Mouse (Mus musculus): ENCODE measurements around the gene B4galnt1. TPM values are rescaled to one million over a fixed set of nuclear protein-coding genes. Genes with fewer than 3 reads are reported as not detected.
"Not testable (repeated sequence)": the region's sequence is repeated elsewhere in the genome, so short reads cannot be mapped to it uniquely, and the experiment has no call there.

The B4galnt1 gene
- polyA plus RNA-seq, 1 experiment = 6.2 TPM

DNA sequence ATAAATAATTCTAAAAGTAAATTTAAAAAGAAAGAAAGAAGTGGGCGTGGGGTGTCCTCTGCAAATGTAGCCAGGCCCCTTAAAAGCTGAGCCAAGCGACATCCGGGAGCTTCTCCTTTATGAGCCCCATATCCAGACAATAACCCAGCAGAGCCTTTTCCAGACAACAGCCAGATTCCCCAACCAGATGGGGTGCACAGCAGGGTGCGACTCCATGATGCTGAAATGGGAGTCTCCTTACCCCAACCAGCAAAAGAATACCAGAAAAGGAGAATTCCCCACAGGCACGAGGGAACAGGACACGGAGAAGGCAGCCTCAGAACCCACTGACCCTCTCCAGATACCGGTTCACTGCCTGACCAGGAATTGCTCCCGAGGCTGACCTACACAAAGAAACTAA, 21.8 kb upstream of the B4galnt1 start:
- no peak for DNase-seq (ENCODE audit: low spot score)

DNA sequence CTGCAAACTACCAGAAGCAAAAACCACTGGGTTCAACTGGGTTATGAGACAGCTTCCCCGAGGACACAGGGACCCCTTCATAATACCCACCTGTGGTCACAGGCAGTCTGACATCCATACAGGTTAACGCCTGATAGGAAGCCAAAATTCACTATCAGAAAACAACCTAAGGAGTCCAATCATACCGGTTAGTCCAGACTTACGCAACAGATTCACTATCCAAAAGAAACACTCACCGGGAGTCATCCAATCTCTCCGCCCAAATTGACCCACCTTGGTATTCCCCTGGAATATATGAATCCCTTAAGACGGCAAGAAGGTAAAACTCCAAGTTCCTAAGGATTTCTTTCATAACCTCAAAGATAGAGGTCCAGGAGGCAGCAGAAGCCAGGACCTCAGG, 20.5 kb upstream of the B4galnt1 start:
- DNase-seq (ENCODE audit: low spot score) = no peak

DNA sequence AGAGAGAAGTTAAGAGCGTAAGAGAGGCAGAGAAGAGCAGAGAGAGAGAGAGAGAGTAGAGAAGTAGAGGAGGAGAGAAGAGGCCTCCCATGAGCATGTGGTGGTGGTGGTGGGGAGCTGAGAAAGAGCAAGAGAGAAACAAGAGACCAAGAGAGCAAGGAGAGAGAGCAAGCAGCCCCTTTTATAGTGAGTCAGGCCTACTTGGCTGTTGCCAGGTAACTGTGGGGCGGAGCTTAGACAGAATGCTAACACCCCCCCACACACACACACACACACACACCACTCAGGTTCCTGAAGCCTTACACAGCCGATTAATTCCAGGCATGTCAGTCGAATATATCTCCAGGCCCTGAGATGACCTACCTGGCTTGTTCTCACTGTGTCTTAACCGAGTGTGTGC, 19.7 kb upstream of the B4galnt1 start:
- no peak for DNase-seq (ENCODE audit: low spot score)

DNA sequence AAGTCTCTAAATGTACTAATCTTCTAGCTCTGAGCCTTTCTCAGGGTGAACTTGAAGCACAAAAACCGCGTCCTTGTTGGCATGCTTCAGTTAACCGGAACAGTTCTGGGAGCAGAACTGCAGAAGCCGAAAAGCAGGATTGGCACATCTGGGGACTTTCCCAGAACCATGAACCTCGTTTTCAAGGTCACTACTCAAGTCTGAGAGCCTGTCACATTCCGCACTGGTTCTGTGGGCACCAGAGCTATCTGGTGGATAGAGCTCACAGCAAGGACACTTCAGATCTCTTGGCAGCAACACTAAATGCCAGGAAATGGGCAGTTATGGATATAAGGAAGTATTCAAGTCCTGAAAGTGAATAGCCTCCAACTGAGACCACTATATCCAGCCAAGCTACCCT, 17.9 kb upstream of the B4galnt1 start:
- no peak for DNase-seq (ENCODE audit: low spot score)

DNA sequence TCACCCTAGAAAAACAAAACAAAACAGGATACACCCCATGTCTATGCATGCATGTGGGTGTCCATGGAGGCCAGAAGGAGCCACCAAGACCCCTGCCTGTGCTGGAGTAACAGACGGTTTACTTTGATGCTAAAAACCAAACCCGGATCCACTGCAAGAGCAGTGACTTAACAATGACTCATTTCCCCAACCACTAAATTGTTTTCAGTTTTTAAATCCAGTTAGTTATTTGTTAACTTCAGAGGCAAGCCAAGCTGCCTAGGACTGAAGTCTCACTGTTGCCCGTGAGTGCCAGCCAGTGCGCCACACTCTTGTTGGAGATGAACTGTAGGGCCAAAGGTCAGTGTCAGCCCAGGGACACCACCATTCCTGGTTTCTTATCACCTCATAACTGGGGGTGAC, 14.6 kb upstream of the B4galnt1 start:
- DNase-seq (ENCODE audit: low spot score) = no peak

DNA sequence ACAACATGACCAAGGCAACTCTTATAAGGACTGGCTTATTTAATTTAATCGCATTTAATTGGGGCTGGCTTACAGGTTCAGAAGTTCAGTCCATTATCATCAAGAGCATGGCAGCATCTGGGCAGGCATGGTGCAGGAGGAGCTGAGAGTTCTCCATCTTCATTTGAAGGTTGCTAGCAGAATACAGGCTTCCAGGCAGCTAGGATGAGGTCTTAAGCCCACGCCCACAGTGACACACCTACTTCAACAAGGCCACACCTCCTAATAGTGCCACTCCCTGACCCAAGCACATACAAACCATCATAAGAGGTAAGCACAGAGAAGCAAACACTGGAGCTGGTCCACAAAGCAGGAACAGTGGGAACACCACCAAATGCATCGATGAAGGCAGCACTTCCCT, 13.8 kb upstream of the B4galnt1 start:
- DNase-seq (ENCODE audit: low spot score) = not testable (repeated sequence)

DNA sequence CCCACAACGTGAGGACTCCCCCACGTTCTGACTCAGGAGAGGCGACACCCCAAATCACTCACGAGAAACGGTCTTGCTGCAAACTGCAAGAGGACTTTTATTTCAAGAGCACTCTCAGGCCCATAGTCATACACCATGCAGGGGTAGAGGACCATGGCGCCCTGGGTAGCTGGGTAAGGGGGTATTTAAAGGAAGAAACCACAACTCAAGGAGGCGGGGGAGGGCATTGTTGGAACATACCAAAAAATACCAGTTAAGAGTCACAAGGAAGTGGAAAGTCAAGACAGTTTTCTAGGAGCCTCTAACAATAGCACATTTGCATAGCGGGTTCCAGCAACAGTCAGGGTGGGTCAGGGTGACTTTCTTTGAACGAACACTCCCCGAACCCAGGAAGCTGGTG, 12.5 kb upstream of the B4galnt1 start:
- DNase-seq (ENCODE audit: low spot score) = not testable (repeated sequence)

DNA sequence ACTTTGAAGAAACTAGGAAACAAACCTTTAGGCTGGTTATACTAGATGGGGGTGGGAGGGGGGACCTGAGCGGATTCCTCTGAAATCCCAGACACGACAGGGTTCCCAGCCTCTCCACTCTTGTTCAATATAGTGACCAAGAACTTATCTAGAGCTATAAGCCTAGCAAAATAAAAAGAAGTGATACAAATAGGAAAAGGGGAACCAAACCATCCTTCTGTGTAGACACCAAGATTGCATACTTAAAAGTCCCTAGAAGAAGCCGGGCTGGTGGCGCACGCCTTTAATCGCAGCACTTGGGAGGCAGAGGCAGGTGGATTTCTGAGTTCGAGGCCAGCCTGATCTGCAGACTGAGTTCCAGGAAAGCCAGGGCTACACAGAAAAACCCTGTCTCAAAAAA, 11.7 kb upstream of the B4galnt1 start:
- DNase-seq (ENCODE audit: low spot score) = no peak

DNA sequence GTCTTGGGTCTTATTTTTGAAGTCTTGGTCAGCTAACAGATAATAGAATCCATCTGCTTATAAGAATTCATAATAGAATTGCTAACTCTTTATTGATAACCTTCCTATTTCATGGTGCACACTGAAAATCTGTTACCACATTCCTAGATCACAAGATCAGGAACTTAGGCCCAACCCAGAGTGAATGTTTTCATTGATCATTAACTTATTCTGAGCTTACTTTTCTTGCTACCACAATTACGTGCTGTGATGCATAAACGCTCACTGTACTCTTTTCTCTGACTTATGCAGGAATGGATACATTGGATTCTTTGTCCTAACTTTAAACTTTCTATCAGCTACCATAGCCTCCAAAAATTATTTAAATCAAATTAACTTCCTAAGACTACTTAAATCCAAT, 10.8 kb upstream of the B4galnt1 start:
- no peak for DNase-seq (ENCODE audit: low spot score)

DNA sequence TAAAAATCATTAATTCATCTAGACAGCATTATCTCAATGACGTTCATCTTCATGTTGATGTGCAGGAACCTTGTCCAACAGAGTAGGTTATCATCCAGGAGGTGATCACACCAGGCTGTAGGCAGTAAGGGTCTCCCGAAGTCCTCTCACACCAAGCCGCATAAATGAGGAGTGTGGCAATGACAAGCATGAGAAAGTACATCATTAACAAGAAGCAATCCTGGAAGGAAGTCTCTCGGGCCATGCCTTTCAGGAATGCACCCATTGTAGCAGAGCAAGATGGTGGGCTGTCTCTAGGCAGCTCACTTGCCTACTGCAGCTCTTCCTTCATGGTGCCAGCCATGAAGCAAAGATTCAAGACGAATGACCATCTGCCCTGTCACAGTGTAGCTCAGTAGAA, 10.4 kb upstream of the B4galnt1 start:
- DNase-seq (ENCODE audit: low spot score) = no peak

DNA sequence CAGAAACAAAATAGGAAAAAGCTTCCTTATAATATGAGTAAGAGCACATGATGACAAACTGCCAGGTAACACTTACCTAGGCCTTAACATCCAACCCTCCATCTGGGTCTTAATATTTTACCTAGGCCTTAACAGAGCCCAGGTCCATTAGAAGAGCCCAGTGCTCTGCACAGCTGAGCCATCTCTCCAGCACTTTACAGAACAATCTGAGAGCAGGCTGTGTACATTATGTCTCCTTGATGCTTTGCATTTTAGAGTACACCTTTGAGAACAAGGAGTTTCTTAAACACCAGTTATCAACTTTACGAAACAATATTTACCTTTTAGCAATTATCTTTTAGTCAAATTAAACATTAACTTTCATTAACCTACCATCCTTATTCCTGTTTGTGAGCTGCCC, 8.9 kb upstream of the B4galnt1 start:
- DNase-seq (ENCODE audit: low spot score) = no peak

DNA sequence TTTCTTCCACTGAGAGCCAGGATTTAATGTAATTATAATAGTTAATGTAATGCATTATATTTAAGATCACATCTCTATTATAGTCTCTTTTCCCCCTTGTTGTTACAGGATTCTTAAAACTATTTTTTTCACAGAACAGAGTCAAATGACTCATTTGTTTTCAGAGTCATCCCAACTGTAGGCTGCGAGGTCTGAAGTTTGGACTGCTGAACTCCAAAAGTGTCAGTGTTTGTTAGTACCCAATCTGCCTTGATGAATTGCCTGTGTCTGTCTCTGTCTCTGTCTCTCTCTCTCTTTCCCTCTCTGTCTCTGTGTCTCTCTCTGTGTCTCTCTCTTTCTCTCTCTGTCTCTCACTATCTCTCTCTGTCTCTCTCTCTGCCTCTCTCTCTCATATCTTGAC, 8.5 kb upstream of the B4galnt1 start:
- DNase-seq (ENCODE audit: low spot score) = no peak

DNA sequence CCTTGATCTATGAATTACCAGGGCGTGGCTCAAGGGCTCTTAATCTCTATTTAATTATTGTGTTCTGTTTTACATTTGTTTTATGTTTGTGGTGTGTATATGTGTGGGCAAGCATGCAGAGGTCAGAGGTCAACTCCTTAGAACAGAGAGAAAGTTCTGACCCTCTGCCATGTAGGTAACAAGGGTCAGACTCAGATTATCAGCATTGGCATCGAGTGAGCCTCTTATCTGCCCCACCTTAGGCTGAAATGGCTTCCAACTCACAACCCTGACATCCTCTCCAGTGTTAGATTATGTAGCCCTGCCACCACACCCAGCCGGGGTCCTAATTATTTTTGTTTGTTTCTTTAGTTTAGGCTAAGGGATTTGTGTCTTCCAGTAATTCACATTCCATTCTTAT, 6.6 kb upstream of the B4galnt1 start:
- DNase-seq (ENCODE audit: low spot score) = no peak

DNA sequence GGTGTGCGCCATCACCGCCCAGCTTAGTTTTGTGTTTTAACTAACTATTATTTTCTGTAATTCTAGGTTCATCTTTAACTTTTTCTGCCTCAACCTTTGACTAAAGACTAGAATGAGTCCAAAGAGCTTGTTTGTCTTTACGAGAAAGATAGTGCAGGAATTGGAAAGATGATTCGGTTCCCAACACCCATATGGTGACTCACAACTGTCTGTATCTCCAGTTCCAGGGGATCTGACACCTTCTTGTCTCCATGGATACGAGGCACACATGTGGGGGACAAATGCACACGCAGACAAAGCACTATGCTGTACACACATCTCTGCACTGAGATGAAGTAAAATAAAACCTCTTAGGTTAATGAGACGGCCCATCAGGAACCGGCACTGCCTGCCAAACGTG, 4.9 kb upstream of the B4galnt1 start:
- no peak for DNase-seq (ENCODE audit: low spot score)

DNA sequence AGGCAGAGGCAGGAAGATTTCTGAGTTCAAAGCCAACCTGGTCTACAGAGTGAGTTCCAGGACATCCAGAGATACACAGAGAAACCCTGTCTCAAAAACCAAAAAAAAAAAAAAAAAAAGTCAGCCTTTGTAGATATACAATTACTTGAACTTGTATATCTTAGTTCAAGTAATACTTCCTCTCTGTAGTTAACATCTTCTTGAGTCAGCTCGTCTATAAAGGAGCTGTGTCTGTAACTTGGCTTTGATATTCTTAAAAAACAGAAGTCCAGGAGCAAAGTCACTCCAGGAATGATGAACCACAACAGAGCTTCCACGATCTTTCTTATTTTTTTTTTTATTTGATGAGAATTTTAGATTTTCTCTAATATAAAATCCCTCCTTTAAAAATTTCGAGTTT, 4.3 kb upstream of the B4galnt1 start:
- DNase-seq (ENCODE audit: low spot score) = no peak

DNA sequence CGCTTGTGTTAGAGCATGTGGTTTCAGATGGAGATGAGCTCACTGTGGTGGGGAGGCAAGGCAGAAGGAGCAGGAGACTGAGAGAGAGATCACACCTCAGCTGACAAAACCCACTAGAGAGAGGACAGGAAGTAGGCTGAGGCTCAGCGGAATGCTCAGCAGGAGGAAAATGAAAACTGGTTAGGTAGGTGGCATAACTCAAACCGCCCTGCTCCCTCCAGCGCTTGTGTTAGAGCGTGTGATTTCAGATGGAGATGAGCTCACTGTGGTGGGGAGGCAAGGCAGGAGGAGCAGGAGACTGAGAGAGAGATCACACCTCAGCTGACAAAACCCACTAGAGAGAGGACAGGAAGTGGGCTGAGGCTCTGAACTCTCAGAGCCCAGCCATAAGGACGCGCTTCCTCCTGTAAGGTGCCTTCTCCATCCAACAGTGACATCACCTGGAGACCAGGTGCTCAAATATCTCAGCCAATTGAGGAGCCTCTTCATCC, 2.2 kb upstream of the B4galnt1 start:
- not testable (repeated sequence) for DNase-seq (ENCODE audit: low spot score)

DNA sequence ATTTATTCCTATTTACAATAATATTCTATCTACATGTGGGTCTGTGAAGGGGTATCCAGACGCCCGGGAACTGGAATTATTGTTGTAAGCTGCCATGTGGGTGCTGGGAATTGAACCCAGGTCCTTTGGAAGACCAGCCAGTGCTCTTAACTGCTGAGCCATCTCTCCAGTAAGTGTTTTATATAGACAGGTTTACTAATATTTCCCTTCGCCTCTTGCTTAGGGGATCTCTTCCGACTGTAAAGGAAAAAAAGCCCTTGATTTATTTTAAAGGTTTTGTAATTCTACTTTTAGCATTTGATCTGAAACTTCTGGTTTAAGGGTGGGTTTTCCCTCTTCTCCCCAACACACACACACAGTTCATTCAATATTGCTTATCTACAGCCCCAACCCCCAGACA, 835 bp upstream of the B4galnt1 start:
- no peak for DNase-seq (ENCODE audit: low spot score)

DNA sequence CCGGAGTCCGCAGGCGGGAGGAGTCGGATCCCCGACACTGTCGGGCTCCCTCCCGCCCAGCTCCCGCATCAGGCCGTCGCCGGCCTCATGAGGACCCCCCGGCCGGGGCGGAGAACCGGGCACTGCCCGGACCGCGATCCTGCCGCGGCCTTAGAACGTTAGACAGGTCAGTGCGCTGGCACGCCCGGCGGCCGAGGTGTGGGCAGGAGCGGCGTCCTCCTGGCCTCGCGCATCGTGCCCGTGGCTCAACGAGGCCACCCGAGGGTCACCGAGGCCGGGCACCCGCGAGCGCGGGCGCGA, 279 bp downstream of the B4galnt1 start:
- DNase-seq (ENCODE audit: low spot score) = no peak

DNA sequence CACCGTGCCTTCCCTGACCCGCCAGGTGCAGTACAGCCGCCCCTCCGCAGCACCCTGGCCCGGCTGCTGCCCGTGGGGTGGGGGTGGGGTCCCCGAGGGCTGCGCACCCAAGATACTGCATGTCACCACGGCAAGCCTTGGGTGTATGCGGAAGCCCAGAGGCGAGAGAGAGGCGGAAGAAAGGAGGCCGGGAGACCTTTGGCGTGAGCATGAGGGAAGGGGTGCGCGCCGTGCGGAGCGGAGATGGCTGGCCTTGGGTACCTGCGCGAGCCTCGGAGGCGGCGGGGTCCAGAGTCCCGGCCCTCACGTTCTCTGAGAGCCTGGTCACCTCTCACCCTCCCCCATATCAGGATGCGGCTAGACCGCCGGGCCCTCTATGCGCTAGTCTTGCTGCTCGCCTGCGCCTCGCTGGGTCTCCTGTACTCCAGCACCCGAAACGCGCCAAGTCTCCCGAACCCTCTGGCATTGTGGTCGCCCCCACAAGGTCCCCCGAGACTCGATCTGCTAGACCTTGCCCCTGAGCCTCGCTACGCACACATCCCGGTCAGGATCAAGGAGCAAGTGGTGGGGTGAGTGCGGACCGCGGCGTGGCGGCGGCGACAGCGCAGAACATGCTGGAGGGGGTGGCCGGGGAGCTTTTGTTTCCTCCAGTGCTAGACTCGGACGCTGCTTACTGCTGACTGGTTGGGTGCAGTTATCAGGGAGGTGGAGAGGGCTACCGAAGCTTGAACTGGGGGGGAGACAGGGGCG, 804 bp downstream of the B4galnt1 start:
- DNase-seq (ENCODE audit: low spot score) = no peak

DNA sequence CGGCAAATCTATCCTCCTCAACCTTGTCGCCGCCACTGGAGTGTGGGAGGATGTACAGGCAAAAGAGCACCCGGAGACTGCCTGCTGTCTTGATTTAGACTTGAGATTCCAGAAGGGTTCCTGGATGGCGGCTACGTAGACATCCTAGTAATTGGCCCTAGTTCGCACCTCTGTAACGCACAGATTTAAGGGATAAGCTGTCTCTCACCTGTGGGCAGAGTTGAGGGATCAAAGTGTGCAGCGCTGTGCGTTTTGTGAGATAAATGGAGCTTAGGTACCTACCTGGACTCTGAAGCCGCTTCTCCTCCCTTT, 1.3 kb downstream of the B4galnt1 start:
- DNase-seq (ENCODE audit: low spot score) = no peak

DNA sequence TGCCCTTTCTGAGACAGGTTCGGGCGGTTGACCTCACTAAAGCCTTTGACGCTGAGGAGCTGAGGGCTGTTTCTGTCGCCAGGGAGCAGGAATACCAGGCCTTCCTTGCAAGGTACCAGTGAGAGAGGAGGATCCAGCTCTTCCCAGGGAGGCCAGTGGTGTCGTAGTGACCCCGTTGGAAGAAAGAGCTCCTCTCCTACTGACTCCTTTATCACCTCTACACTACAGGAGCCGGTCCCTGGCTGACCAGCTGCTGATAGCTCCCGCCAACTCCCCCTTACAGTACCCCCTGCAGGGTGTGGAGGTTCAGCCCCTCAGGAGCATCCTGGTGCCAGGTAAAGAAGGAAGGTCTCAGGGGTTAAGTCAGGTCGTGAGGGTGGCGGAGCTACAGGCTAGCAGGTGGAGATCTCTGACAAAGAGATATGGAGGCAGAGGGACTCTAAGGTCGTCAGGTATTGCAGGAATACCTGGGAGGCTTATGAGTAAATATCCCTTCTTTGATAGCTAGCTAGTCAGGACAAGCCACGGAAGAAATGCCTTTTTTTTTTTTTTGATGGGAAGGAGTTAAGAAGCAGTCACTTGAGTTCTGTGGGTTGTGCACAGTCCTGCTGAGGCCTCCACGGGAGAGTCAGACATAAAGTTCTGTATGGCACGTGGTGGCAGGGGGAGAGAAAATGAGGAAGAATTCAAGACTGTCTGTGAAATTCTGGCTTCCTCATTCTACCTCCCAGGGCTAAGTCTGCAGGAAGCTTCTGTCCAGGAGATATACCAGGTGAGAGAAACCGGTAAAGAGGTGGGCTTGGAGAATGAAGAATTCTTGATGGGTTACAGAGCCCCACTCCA, 2.0 kb downstream of the B4galnt1 start:
- no peak for DNase-seq (ENCODE audit: low spot score)

DNA sequence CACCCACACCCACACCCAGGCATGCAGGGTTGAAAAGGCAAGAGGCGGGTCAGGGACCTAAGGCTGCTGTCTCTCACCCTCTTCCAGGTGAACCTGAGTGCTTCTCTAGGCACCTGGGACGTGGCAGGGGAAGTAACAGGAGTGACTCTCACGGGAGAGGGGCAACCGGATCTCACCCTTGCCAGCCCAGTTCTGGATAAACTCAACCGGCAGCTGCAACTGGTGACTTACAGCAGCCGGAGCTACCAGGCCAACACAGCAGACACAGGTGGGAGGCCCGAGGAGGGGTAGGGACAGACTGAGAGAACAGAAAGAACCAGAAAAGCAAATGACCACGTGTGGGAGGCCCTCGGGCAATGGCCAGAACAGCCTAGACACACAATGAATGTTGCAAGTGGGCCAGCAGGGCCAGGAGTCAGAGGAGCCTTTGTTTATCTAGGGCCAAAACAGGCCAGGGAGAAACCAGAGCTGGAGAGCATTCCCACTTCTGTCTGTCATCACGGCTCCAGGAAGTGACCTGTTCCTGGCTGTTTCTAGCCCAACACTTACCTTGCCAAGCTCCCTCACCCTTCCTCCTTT, 2.7 kb downstream of the B4galnt1 start:
- no peak for DNase-seq (ENCODE audit: low spot score)

DNA sequence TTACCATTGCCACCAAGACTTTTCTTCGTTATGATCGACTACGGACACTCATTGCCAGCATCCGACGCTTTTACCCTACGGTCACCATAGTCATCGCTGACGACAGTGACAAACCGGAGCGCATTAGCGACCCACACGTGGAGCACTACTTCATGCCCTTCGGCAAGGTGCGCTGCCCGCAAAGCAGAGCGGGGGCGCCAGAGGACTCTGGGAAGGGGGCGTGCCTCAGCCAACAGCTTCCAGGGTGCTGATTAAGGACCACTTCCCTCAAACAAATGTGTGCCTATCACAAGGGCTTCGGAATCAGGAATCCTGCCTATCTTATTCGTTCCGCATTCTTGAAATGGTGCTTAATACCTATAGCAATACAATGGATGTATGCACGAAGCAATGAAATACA, 5.0 kb downstream of the B4galnt1 start:
- no peak for DNase-seq (ENCODE audit: low spot score)
